Mouse (Mus musculus) liver (tissue): ENCODE data around the gene S100a14.
A peak's percentile ranks its signal among the peaks of the same experiment; 100 is the strongest.

Experiments
- DNase-seq: peaks from one replicate; pipeline ENCODE4 v3.0.0-alpha.2; 2020; ENCODE audit warnings: mixed read lengths

The S100a14 gene

GRCm38 (mm10) chr3:90526580-90526979 is at the start of gene S100a14:
S100a14 (plus strand) TSS chr3:90526856.
- no peak for DNase-seq

- DNase-seq, result no peak
Observed at GRCm38 (mm10) chr3:90486998-90487397, 39.7 kb upstream of the S100a14 start.

DNA sequence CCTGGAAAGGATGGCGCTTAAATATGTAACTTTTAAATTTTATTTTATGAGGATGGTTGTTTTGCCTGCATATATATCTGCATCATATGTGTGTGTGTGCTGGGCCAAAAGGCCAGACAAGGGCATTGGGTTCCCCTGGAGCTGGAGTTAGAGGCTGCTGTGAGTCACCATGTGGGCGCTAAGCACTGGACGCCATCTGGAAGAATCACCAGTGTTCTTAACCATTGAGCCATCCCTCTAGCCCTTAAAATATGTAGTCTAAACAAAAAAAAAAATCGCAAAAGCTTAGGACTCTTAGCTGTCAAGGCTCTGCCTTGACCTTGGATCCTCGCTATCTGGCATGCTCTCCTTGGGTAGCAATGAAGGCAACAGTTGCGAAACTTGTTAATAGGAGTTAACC is 38.1 kb upstream of the S100a14 start:
- DNase-seq, result no peak

- peak; percentile 96 for DNase-seq
Observed at GRCm38 (mm10) chr3:90490696-90491256, 35.9 kb upstream of the S100a14 start, which contains the start of gene Snapin. Snapin (minus strand) TSS chr3:90491033.

DNA sequence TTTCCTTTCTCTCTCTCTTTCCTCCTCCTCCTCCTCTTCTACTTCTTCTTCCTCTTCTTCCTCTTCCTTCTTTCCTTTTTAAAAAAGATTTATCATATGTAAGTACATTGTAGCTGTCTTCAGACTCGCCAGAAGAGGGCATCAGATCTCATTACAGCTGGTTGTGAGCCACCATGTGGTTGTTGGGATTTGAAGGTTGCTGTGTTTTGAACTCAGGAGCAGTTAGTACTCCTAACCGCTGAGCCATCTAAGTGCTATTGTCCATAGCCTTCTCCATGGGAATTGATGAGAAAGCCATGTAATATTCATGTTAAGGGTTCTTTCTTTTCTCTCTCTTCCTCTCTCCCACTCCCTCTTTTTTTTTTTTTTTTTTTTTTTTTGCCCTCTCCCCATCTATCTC is 35.3 kb upstream of the S100a14 start:
- DNase-seq, result peak; percentile 24

DNA sequence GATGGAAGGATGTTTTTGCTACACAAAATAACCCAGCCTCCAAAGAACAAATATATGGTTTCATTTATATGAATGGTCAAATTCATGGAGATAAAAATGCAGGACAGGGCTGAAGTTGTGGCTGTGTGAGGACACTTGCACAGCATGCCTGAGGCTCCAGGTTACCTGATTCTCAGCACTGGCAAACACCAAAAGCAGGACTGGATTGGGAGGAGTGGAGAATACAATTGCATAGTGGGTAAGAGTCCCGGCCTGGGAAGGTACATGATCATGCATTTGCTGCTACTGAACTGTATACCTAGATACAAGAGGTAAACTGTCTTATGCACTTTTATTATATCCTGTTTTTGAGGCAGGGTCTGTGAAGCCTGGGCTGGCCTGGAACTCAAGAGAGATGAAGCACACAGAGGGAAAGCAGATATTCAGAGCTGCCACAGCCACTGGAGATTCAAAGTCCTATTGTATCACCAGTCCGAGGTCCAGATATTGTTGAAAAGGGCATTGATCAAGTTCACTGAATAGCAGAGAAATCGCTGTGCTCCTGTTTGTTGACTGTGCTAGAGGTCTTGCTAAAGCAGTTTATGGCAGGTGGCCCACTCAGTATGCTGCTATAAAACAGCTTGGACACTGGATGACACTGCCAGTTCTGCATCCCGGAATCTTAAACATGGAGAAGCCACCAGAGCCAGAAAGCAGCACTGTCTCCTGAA is 32.7 kb upstream of the S100a14 start:
- DNase-seq, result no peak

- no peak for DNase-seq
Observed at GRCm38 (mm10) chr3:90495850-90496525, 30.7 kb upstream of the S100a14 start.

DNA sequence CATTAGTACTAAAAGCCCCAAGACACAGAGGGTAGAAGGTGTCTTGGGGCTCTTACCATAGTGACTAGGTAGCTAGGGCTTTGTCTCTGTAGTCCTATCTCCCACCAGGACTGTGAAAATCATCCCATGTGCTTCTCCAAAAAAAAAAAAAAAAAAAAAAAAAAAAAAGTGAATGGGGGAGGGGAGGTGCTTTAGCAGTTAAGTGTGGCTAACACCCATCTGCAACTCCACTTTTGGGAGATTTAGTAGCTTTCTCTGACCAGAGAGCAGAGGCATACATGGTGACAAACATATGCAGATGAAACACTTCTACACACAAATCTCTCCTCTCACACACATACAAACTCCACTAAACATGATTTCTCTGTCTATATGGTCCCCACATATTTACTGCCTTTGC is 29.1 kb upstream of the S100a14 start:
- DNase-seq, result no peak

DNA sequence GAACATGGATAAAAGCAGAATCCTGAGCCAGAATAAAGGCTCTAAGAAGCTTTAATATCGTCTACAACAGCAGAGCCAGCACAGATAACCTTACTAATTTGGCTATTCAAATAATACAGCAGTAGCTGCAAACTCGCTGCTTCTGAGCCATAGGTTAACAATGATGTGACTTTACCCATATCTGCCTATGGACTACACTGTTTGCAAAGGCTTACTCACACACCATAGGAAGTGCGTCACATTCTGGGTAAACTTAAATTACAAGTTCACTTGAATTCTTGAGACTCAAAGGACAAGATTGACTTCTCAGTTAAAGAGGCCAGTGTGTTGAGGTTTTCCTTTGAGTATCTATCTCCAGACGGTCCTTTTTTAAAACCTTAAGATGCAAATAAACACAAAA is 23.2 kb upstream of the S100a14 start:
- DNase-seq, result no peak

GRCm38 (mm10) chr3:90505216-90505615 is 21.4 kb upstream of the S100a14 start:
- DNase-seq, result no peak

GRCm38 (mm10) chr3:90506362-90506761 is 20.3 kb upstream of the S100a14 start:
- no peak for DNase-seq

GRCm38 (mm10) chr3:90508287-90508949 is 18.2 kb upstream of the S100a14 start:
- no peak for DNase-seq

- peak; percentile 100 for DNase-seq
Observed at GRCm38 (mm10) chr3:90508950-90509746, 17.5 kb upstream of the S100a14 start, which contains the start of gene Chtop. Chtop (minus strand) TSS chr3:90509498.

DNA sequence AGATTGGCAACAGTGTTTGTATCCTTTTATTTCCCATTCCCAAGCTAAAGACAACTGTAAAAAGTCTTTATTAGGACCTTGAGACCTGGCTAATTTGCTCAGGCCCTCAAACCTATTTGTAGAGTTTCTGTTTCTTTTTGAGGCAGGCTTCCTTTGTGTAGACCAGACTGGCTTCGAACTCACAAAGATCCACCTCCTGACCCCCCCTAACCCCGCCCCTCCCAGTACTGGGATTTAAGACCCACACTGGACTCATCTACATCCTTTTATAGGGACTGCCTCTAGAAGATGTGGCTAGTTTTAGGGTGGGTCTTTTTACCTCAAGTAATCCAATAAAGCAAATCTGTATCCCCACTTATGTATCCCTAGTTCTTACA is 16.9 kb upstream of the S100a14 start:
- DNase-seq, result no peak

- no peak for DNase-seq
Observed at GRCm38 (mm10) chr3:90512276-90512675, 14.4 kb upstream of the S100a14 start.

- no peak for DNase-seq
Observed at GRCm38 (mm10) chr3:90512948-90513642, 13.6 kb upstream of the S100a14 start.

GRCm38 (mm10) chr3:90513796-90514590 is 12.7 kb upstream of the S100a14 start, which contains the start of the genes S100a1 and S100a13:
S100a1 (minus strand) TSS chr3:90514392.
S100a13 (plus strand) TSS chr3:90514435.
- DNase-seq, result peak; percentile 68

- peak; percentile 84 for DNase-seq
Observed at GRCm38 (mm10) chr3:90514691-90515090, 12.0 kb upstream of the S100a14 start.

DNA sequence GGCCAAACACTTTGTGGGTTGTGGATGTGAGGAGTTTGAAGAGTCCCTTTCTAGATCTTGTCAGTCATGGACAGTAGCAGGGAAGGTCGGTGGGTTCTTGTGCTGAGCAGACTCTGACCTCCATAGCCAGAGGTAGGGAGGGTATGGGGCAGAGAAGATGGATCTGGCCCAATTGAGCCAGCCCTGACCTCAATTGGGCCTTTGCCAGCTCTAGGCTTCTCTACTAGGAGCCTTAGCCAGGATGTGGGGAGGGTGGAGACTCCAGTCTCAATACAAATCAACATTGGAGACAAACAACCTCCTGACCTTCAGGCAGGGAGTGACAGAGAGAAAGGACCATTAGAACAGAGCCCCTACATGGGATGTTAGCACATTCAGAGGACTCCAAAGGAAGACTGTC is 11.4 kb upstream of the S100a14 start:
- DNase-seq, result no peak

GRCm38 (mm10) chr3:90515789-90516188 is 10.9 kb upstream of the S100a14 start:
- DNase-seq, result no peak

GRCm38 (mm10) chr3:90517711-90518110 is 8.9 kb upstream of the S100a14 start:
- DNase-seq, result no peak
